Mouse (Mus musculus): Measurements from ENCODE around the gene B4galnt4. TPM values are rescaled to one million over a fixed set of nuclear protein-coding genes. Genes with fewer than 3 reads are reported as not detected.

Gene B4galnt4
- total RNA-seq, 2 experiments from 2014 or later = 0.26 to 0.54 TPM

GRCm38 (mm10) chr7:141072017-141072745, 11.3 kb downstream of the B4galnt4 start:
- no peak for DNase-seq

GRCm38 (mm10) chr7:141073782-141074181, 12.9 kb downstream of the B4galnt4 start:
- no peak for DNase-seq

- no peak for DNase-seq
Measured at GRCm38 (mm10) chr7:141077841-141078240, 16.9 kb downstream of the B4galnt4 start, which contains the start of gene Pkp3. Pkp3 (plus strand) TSS chr7:141078218.

GRCm38 (mm10) chr7:141078876-141079275, 18.0 kb downstream of the B4galnt4 start:
- DNase-seq = no peak

- no peak for DNase-seq
Measured at GRCm38 (mm10) chr7:141079481-141080449, 18.9 kb downstream of the B4galnt4 start.

GRCm38 (mm10) chr7:141087894-141088293, 27.0 kb downstream of the B4galnt4 start:
- no peak for DNase-seq

- DNase-seq = no peak
Measured at GRCm38 (mm10) chr7:141088473-141088872, 27.6 kb downstream of the B4galnt4 start.

GRCm38 (mm10) chr7:141090228-141090627, 29.3 kb downstream of the B4galnt4 start:
- DNase-seq = no peak

- DNase-seq = peak; percentile 86
Measured at GRCm38 (mm10) chr7:141092051-141092735, 31.3 kb downstream of the B4galnt4 start.

- DNase-seq = no peak
Measured at GRCm38 (mm10) chr7:141093950-141094349, 33.0 kb downstream of the B4galnt4 start.

GRCm38 (mm10) chr7:141094487-141095205, 33.7 kb downstream of the B4galnt4 start:
- no peak for DNase-seq

GRCm38 (mm10) chr7:141096021-141096420, 35.1 kb downstream of the B4galnt4 start:
- DNase-seq = no peak

- peak; percentile 72 for DNase-seq
Measured at GRCm38 (mm10) chr7:141096649-141097056, 35.7 kb downstream of the B4galnt4 start.

GRCm38 (mm10) chr7:141097177-141097576, 36.3 kb downstream of the B4galnt4 start:
- no peak for DNase-seq

- peak; percentile 26 for DNase-seq
Measured at GRCm38 (mm10) chr7:141099911-141100691, 39.2 kb downstream of the B4galnt4 start, which contains the start of gene Sigirr. Sigirr (minus strand) TSS chr7:141100572.

GRCm38 (mm10) chr7:141103161-141103560, 42.3 kb downstream of the B4galnt4 start:
- no peak for DNase-seq

GRCm38 (mm10) chr7:141115874-141116273, 55.0 kb downstream of the B4galnt4 start:
- no peak for DNase-seq

GRCm38 (mm10) chr7:141117636-141118035, 56.7 kb downstream of the B4galnt4 start, which contains the start of gene Ano9:
Ano9 (minus strand) TSS chr7:141117806.
- no peak for DNase-seq

- no peak for DNase-seq
Measured at GRCm38 (mm10) chr7:141119487-141119886, 58.6 kb downstream of the B4galnt4 start.

- no peak for DNase-seq
Measured at GRCm38 (mm10) chr7:141120605-141121004, 59.7 kb downstream of the B4galnt4 start.

- DNase-seq = no peak
Measured at GRCm38 (mm10) chr7:141121051-141121531, 60.2 kb downstream of the B4galnt4 start.
